Mouse (Mus musculus) frontal cortex, adult 2 months (tissue): ENCODE measurements around the gene 1700016H13Rik. TPM values are rescaled to one million over a fixed set of nuclear protein-coding genes. Genes with fewer than 3 reads are reported as not detected.

Source experiments
- DNase-seq, 2 experiments: peaks; one replicate each; pipeline ENCODE4 v3.0.0; 2022; ENCODE audit warnings: low spot score in 1 of 2; ENCODE audit errors: extremely low spot score in 1 of 2
- polyA plus RNA-seq: library from polyadenylated mRNA; depleted of rRNA; stranded (reverse); fragments of >200 nt; gene quantifications from 2 replicates; pipeline ENCODE4 v1.2.3, GENCODE M21; 2012; rRNA removed

The 1700016H13Rik gene
- not detected in 2 replicates for polyA plus RNA-seq

DNA sequence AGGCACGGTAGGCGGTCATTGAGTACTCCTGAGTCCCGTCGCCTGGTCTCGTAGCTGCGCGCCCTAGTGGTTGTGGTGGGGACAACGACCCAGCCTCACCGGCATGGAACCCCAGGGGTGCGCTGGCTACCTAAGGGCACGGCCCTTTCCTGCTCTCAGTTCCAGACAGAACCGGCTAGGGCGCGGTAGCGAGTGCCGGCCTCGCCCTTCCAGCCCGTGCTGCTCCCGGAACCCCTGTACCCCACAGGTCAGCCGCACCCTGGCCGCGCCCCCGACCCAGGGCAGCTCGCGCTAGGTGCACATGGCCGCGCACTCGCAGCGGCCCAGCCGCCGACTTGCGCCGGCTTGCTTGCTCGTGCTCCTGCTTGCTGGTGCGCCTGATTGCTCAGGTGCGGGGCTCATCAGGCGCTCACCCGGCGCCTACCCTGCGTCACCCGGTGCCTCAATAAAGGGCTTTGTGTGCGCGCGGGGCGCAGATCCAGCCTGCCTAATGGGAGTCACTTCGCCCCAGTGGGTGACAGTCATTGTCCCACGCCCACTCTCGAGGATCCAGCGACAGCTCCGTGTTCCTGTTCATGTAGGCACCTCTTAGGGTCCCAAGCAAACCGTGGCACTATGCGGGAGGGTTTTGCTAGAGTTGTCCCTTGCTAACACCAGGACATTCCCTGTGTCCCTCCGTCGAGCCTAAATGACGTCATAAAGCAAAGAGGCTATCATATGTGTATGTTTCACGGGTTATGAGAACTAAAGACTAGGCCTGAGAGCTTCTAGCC lies at the start of gene 1700016H13Rik:
TSS of gene 1700016H13Rik (minus strand) at position 665 of the 773 bp plus-strand sequence.
- peak in 1 of 2 experiments; percentile 71 for DNase-seq

- DNase-seq: no peak
Observed at GRCm38 (mm10) chr5:103705331-103705730, 49.5 kb upstream of the 1700016H13Rik start.

- DNase-seq: no peak
Observed at GRCm38 (mm10) chr5:103702527-103702926, 46.7 kb upstream of the 1700016H13Rik start.

DNA sequence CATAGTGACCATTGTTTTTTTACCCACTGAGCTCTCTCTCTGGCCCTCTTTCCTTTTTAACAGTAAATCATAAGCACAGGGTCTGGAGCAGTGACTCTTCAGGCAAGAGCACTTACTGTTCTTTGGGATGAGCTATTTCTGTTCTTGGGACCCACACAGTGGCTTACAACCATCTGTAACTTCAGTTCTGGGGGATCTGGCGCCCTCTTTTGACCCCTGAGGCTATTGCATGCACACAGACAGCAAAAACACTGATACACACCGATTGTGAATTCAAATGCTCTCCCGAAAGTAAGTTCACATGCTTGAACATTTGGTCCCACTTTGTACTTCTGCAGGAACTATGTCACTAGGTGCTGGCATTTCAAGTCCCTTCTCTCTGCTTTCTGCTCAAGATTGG lies 45.7 kb upstream of the 1700016H13Rik start:
- no peak for DNase-seq

DNA sequence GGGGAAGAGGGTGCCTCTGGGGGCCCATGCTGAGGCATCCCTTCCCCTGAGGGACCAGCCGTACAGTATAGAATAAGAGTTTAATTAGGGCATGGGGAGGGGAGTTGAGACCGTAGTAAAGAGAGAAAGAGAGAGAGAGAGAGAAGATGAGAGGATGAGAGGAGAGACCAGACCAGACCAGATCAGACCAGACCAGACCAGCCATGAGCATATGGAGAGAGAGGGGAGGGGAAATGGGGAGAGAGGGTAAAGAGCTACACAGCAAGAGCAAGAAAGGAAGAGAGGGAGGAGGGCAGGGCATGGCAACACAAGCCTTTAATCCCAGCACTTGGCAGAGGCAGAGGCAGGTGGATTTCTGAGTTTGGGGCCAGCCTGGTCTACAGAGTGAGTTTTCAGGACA lies 44.9 kb upstream of the 1700016H13Rik start:
- no peak for DNase-seq

- no peak for DNase-seq
Observed at GRCm38 (mm10) chr5:103699537-103699936, 43.7 kb upstream of the 1700016H13Rik start.

DNA sequence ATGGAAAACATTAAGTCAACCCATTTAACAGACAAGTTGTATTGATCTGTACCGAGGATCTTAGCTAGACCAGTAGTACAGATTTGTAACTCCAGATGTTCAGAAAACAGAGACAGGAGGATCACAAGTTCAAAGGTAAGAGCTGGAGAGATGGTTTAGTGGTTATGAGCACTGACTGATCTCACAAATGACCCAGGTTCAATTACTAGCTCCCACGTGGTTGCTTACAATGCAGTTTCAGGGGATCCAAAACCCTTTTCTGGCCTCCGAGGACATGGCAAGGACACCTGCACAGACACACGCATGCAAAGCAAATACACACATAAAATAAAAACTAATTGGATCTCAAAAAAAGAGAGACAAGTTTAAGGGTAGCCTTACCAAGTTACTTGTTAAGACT lies 42.8 kb upstream of the 1700016H13Rik start:
- DNase-seq: no peak

DNA sequence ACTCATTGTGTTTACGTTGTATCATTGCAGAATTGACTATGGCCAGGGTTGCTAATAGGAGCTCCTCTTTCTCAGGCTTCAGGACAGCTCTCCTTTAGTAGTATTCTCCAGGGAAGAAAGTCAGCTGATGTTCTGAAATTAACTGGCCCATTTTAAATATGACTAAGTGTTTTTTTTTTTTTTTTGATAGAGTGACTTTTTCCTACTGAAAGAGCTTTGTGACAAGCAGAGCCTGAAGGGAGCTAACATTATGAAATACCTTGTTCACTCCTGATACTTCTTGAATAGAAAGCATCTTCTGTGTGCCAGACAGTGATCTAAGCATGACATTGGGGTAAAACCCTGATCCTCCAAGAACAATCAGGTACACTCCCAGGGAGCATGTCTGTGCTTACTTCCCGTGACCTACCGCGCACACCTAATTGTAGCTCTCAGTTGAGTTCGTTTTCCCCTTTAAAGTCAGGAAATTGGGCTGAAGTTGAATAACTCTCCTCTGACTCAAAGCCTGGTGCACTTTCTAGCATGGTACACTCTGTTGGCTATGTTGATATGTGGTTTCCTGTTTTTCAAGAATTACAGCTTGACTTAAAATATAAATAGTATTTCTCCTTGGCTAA lies 42.2 kb upstream of the 1700016H13Rik start:
- no peak for DNase-seq

GRCm38 (mm10) chr5:103694094-103694493 lies 38.3 kb upstream of the 1700016H13Rik start:
- no peak for DNase-seq

GRCm38 (mm10) chr5:103693041-103693641 lies 37.3 kb upstream of the 1700016H13Rik start:
- no peak for DNase-seq

GRCm38 (mm10) chr5:103692531-103693040 lies 36.8 kb upstream of the 1700016H13Rik start:
- no peak for DNase-seq

DNA sequence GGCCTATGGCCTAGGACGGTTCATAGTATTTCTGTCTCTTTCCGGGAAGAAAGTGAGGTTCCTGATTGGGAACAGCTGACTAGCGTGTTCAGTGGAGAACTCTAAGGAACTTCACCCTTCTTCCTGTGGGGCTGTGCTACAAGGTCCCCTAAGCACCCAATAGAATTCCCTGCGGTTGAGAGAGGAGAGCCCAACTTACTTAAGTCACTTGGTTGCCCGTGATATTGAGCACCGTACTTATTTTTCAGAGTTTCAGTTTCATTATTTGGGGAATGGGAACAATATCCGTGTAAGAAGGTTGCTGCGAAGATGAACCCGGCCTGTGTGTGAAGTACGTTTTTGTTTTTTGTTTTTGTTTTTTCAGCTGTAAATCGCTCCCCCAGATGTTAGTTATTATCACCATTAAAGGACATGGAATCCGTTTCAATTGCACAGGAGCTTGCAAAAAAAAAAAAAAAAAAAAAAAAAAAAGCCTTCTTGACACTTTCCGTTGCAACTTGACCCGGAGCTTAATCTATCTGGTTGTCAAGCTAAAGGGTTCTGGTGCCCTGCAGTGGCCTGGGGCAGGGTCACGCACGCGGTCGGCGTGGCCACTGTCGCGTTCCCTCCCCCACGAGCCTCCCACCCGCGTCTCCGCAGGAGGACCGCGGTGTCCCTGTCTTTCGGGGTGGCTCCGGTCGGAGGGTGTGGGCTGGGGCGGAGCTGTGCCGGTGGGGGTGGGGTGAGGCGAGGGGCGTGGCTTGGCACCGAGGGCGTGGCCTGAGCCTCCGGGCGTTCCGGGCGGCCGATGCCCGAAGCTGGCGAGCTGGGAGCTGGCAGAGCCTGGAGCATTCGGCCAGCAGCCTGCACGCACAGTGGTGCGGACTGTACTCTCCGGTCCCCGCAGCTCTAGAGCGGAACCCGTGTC lies 36.1 kb upstream of the 1700016H13Rik start, which contains the start of gene Aff1:
TSS of gene Aff1 (plus strand) at position 751 of the 907 bp plus-strand sequence.
- peak; percentile 27 to 69 for DNase-seq

DNA sequence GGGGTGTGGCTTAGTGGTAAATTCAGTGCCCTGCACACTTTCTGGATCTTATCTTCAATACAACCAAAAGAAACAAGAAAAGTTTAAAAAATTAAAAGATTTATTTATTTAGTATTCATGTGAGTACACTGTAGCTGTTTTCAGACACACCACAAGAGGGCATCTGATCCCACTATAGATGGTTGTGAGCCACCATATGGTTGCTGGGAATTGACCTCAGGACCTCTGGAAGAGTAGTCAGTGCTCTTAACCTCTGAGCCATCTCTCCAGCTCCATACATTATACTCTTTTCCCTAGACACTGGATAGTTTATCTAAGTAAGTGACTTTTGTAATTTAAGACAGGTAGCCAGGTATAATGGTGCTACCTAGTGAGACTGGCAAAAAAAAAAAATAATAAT lies 35.4 kb upstream of the 1700016H13Rik start:
- no peak for DNase-seq

- DNase-seq: no peak
Observed at GRCm38 (mm10) chr5:103690190-103690589, 34.4 kb upstream of the 1700016H13Rik start.

GRCm38 (mm10) chr5:103689645-103690044 lies 33.8 kb upstream of the 1700016H13Rik start:
- DNase-seq: no peak

DNA sequence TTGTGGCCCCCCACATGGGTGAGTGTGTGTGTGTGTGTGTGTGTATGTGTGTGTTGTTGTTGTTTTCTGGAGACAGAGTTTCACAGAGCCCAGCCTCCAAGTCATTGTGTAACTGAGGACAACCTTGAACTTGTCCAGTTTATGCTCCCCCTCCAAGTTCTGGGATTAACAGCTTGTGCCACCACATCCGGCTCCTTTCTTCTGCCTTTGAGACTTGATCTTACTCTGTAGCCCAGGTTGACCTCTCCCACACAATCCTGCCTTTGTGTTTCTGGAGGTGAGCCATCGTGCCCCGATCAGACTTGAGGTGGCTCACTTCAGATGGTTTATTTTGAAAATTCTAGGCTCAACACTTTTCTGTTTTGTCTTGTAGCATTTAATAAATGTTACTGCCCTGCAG lies 26.0 kb upstream of the 1700016H13Rik start:
- no peak for DNase-seq

- DNase-seq: peak; percentile 29 to 91
Observed at GRCm38 (mm10) chr5:103680381-103680780, 24.6 kb upstream of the 1700016H13Rik start.

DNA sequence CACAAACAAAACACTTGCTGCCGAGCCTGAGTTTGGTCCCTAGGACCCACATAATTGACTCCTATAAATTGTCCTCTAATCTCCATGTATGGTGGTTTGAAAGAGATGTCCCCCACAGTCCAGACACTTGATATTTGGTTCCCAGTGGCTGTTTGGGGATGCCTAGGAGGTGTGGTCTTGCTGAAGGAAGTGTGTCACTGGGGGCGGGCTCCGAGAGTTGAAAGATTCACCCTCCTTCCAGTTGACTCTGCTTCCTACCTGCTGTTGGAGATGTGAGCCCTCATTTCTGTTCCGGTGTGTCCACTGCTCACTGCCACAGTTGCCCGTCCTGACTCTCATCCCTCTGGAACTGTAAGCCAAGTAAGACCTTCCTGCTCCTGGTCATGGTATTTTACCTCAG lies 23.2 kb upstream of the 1700016H13Rik start:
- DNase-seq: no peak

GRCm38 (mm10) chr5:103677894-103678293 lies 22.1 kb upstream of the 1700016H13Rik start:
- no peak for DNase-seq

GRCm38 (mm10) chr5:103676289-103676881 lies 20.6 kb upstream of the 1700016H13Rik start:
- DNase-seq: no peak
